Mouse (Mus musculus) MN1 (cell line): Measurements from ENCODE around the gene Rgs9.
A peak's percentile ranks its signal among the peaks of the same experiment; 100 is the strongest.
"Not testable (repeated sequence)": the region's sequence is repeated elsewhere in the genome, so short reads cannot be mapped to it uniquely, and the experiment has no call there.

Experiments used
- DNase-seq: peaks from one replicate; pipeline ENCODE4 v3.0.0-alpha.2; 2016; ENCODE audit warnings: low spot score

The Rgs9 gene

GRCm38 (mm10) chr11:109297710-109298375 lies at the start of gene Rgs9:
Gene Rgs9 (minus strand): TSS chr11:109298129.
- peak; percentile 86 for DNase-seq

- DNase-seq = peak; percentile 86
Measured at GRCm38 (mm10) chr11:109347242-109347959, 49.5 kb upstream of the Rgs9 start.

GRCm38 (mm10) chr11:109343991-109344599 lies 46.2 kb upstream of the Rgs9 start:
- no peak for DNase-seq

- DNase-seq = no peak
Measured at GRCm38 (mm10) chr11:109343558-109343957, 45.6 kb upstream of the Rgs9 start.

GRCm38 (mm10) chr11:109342666-109343065 lies 44.7 kb upstream of the Rgs9 start:
- not testable (repeated sequence) for DNase-seq

GRCm38 (mm10) chr11:109340541-109340940 lies 42.6 kb upstream of the Rgs9 start:
- no peak for DNase-seq

GRCm38 (mm10) chr11:109339155-109339938 lies 41.4 kb upstream of the Rgs9 start:
- no peak for DNase-seq

- DNase-seq = peak; percentile 68
Measured at GRCm38 (mm10) chr11:109335890-109336289, 38.0 kb upstream of the Rgs9 start.

- DNase-seq = no peak
Measured at GRCm38 (mm10) chr11:109334773-109335172, 36.8 kb upstream of the Rgs9 start.

GRCm38 (mm10) chr11:109332722-109333121 lies 34.8 kb upstream of the Rgs9 start:
- peak; percentile 74 for DNase-seq

GRCm38 (mm10) chr11:109331424-109331824 lies 33.5 kb upstream of the Rgs9 start:
- peak; percentile 96 for DNase-seq

GRCm38 (mm10) chr11:109330706-109331393 lies 32.9 kb upstream of the Rgs9 start:
- no peak for DNase-seq

GRCm38 (mm10) chr11:109329331-109329730 lies 31.4 kb upstream of the Rgs9 start:
- peak; percentile 59 for DNase-seq

- no peak for DNase-seq
Measured at GRCm38 (mm10) chr11:109327952-109328351, 30.0 kb upstream of the Rgs9 start.

GRCm38 (mm10) chr11:109327381-109327780 lies 29.5 kb upstream of the Rgs9 start:
- DNase-seq = no peak

GRCm38 (mm10) chr11:109326270-109326669 lies 28.3 kb upstream of the Rgs9 start:
- no peak for DNase-seq

- DNase-seq = peak; percentile 86
Measured at GRCm38 (mm10) chr11:109320361-109320933, 22.5 kb upstream of the Rgs9 start.

GRCm38 (mm10) chr11:109319946-109320345 lies 22.0 kb upstream of the Rgs9 start:
- DNase-seq = peak; percentile 72

- DNase-seq = no peak
Measured at GRCm38 (mm10) chr11:109319471-109319870, 21.5 kb upstream of the Rgs9 start.

- DNase-seq = no peak
Measured at GRCm38 (mm10) chr11:109316921-109317320, 19.0 kb upstream of the Rgs9 start.

GRCm38 (mm10) chr11:109311885-109312605 lies 14.1 kb upstream of the Rgs9 start:
- no peak for DNase-seq
